Mouse (Mus musculus) heart, embryonic 14.5 days (tissue): ENCODE measurements around the gene Acsf3. TPM values are rescaled to one million over a fixed set of nuclear protein-coding genes. Genes with fewer than 3 reads are reported as not detected.
A peak's percentile ranks its signal among the peaks of the same experiment; 100 is the strongest.

Source experiments
- ATAC-seq: fragments of 200-750 bp; cut with Nextera tagmentation; 2 replicates; pipeline ENCODE4 v1.8.0; 2017; ENCODE audit warnings: low read depth, moderate TSS enrichment; ENCODE audit not compliant: insufficient number of reproducible peaks, insufficient read depth, low FRiP score
- H3K27ac ChIP-seq, 2 experiments: fragments of 200-500 bp in 1 of 2; fragments of 300-500 bp in 1 of 2; sonication (generic) in 1 of 2; replicated peaks in 1 of 2; 2 replicates each; pipeline ENCODE4 v1.5.1; 2012 to 2014; ENCODE audit warnings: low read depth in 2 of 2, low read length in 2 of 2, control low read depth in 1 of 2, mild to moderate bottlenecking in 1 of 2, mixed read lengths in 1 of 2; ENCODE audit not compliant: control insufficient read depth in 1 of 2, insufficient read depth in 1 of 2
- H3K27me3 ChIP-seq: fragments of 300-500 bp; sonication (generic); 2 replicates; pipeline ENCODE4 v1.6.1; 2014; ENCODE audit warnings: mild to moderate bottlenecking, low read length, control low read depth; ENCODE audit not compliant: control insufficient read depth, insufficient read depth
- H3K36me3 ChIP-seq: fragments of 300-500 bp; sonication (generic); 2 replicates; pipeline ENCODE4 v1.6.1; 2014; ENCODE audit warnings: mild to moderate bottlenecking, control low read depth, low read length, mixed read lengths; ENCODE audit not compliant: control insufficient read depth, insufficient read depth
- H3K4me1 ChIP-seq, 2 experiments: fragments of 200-500 bp in 1 of 2; fragments of 300-500 bp in 1 of 2; sonication (generic) in 1 of 2; 2 replicates each; pipeline ENCODE4 v1.6.1; 2012 to 2014; ENCODE audit warnings: low read length in 2 of 2, control low read depth in 1 of 2, mixed read lengths in 1 of 2; ENCODE audit not compliant: control insufficient read depth in 2 of 2, insufficient read depth in 2 of 2
- H3K4me2 ChIP-seq: fragments of 300-500 bp; sonication (generic); 2 replicates; pipeline ENCODE4 v1.6.1; 2014; ENCODE audit warnings: mild to moderate bottlenecking, low read length
- H3K4me3 ChIP-seq, 2 experiments: fragments of 200-500 bp in 1 of 2; fragments of 300-500 bp in 1 of 2; sonication (generic) in 1 of 2; 2 replicates each; pipeline ENCODE4 v1.5.1; 2012 to 2014; ENCODE audit warnings: low read length in 2 of 2, mild to moderate bottlenecking in 2 of 2, control low read depth in 1 of 2, low read depth in 1 of 2, moderate library complexity in 1 of 2; ENCODE audit not compliant: control insufficient read depth in 1 of 2, insufficient read depth in 1 of 2
- H3K9ac ChIP-seq: fragments of 300-500 bp; sonication (generic); 2 replicates; pipeline ENCODE4 v1.6.1; 2014; ENCODE audit warnings: mild to moderate bottlenecking, low read length
- H3K9me3 ChIP-seq: fragments of 300-500 bp; sonication (generic); 2 replicates; pipeline ENCODE4 v1.6.1; 2016; ENCODE audit warnings: low read length, control low read depth; ENCODE audit not compliant: control insufficient read depth
- WGBS: fragments of 180-500 bp; shearing (Covaris S2); extraction: QIAGEN DNeasy Blood & Tissue Kit; methylation state at CpG from one replicate; pipeline ENCODE4 v1.1.7; 2014; 5-methylcytosine and 5-hydroxymethylcytosine counted together
- polyA plus RNA-seq: library from polyadenylated mRNA; unstranded; fragments of >200 nt; fragmentation: Nextera tagmentation; extraction: Ambion mirVana; gene quantifications from 2 replicates; pipeline ENCODE4 v1.2.1, GENCODE M21; 2014

Acsf3 gene
- polyA plus RNA-seq, 1 experiment from 2014 or later: 15.4 TPM

DNA sequence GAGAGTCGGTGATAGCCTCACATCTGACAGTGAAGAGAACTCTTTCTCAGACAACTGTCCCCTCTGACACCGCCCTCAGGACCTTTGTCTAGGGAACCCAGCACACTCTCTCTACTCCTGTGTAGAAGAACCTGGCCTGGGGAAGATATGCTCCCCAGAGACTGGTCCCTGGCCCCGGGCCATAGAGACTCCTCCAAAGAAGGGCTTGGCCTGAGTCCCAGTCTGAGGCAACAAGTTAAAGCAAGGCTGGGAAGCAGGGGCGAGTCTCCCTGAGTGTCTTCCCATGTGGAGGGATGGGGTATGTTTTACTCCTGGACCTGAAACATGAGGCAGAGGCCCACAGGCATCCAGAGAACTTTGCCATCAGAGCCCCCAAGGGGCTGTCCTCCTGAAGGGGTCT is 70.4 kb downstream of the Acsf3 start:
- no peak overlapping the region for H3K4me2 ChIP-seq
- no peak for ATAC-seq
- no peak overlapping the region for H3K4me3 ChIP-seq
- H3K9ac ChIP-seq: no peak overlapping the region
- H3K9me3 ChIP-seq: no peaks in the 10 kb centered on the region
- no peak overlapping the region for H3K27ac ChIP-seq
- H3K27me3 ChIP-seq: peaks cover 15% of the 10 kb centered on the region
- H3K36me3 ChIP-seq: no peaks in the 10 kb centered on the region
- peaks cover 13 to 15% of the 10 kb centered on the region in 2 experiments; a peak in 3 of 4 replicates for H3K4me1 ChIP-seq
- WGBS: 61% methylated on average over 4 of the region's 4 CpGs

DNA sequence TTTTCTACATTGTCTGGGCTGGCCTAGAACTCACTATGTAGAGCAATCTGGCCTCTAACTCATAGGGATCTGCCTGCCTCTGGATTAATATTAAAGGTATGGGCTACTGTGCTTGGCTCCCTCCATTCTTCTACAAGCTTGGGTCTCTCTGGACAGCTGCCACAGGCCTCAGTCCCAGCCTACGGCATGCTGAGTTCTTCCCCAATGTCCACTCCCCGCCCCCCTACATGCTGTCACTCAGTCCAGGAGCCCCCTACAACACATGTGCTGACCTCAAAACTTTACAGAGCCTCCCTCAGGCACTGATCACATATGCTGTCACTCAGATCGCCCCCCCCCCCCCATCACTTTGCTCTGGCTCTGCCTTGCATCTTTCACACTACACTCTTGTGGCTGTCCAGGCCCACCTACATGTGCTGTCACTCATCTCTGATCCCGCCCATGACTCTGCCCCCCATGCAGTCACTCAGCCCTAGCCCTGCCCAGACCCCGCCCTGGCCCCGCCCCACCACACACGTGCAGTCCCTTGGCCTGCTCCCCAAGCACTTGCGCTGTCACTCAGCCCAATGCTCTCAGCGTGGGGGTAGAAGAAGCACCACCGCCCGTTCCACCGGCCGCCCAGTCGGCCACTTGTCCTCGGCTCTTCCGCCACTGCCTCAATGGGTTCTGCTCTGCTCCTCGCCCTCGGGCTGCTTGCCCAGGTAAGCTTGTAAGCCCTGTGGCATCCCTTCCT is 72.7 kb downstream of the Acsf3 start, which contains the start of gene Cdh15:
Cdh15 (plus strand) TSS at position 138 of the 733 bp plus-strand sequence.
- H3K36me3 ChIP-seq: no peaks in the 10 kb centered on the region
- peaks cover 18% of the 10 kb centered on the region for H3K27me3 ChIP-seq
- peaks cover 10 to 15% of the 10 kb centered on the region in 2 experiments; a peak in 3 of 4 replicates for H3K4me1 ChIP-seq
- H3K27ac ChIP-seq: no peak within 1 kb of the TSS
- 11% methylated on average over 17 of the region's 18 CpGs for WGBS
- peak within 1 kb of the TSS in 1 of 2 experiments; percentile 17; a peak in 1 of 4 replicates for H3K4me3 ChIP-seq
- peak within 1 kb of the TSS; percentile 53 for H3K4me2 ChIP-seq
- H3K9ac ChIP-seq: peak within 1 kb of the TSS; percentile 16; the same call in 1 of the 2 replicates
- peak; percentile 74 for ATAC-seq
- H3K9me3 ChIP-seq: no peaks in the 10 kb centered on the region

DNA sequence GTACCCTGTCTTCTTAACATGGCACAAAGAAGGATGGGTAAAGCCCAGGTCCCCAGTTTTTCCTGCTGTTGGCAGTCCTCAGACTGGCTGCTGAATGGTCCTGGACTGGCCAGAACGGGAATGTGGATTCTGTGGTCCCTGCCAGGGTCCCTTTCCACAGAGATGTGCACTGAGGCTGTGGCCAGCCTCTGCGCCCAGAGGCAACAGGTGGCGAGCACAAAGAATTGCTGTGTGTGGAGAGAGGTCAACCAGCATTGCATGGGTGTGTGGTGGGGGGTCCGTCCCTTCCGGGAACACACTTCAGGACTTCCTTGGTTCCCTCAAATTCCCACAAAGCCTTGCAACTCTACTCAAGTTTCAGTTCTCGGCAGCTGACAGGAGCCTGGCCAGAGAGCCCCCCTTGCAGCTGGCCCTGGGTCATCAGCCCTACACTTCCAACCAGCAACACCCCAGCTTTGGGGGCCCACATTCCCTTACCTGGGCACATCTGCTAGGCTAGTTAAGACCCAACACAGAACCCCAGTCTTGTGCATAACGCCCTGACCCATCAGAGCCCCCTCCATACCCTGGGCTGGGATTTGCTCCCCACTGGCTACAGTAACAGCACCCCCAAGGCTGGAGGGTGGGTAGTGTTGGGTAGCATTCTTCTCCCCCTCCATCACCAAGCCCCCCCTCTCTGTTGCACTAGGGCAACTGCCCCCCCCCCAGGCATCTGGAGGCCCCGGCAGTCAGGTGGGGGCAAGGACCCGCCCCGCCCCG is 74.0 kb downstream of the Acsf3 start:
- Histone ChIP-seq H3K9me3 (no peaks in the 10 kb centered on the region), H3K4me2 (no peak overlapping the region), H3K4me3 (no peak overlapping the region), H3K9ac (no peak overlapping the region), H3K4me1 (peaks cover 13 to 19% of the 10 kb centered on the region in 2 experiments; a peak in 3 of 4 replicates), H3K27me3 (peaks cover 18% of the 10 kb centered on the region), H3K36me3 (no peaks in the 10 kb centered on the region), H3K27ac (no peak overlapping the region)
- no peak for ATAC-seq
- WGBS: 65% methylated on average over 7 of the region's 11 CpGs

GRCm38 (mm10) chr8:122850641-122851240 is 75.5 kb downstream of the Acsf3 start:
- no peak overlapping the region for H3K9ac ChIP-seq
- H3K27me3 ChIP-seq: peaks cover 18% of the 10 kb centered on the region
- no peak overlapping the region for H3K4me2 ChIP-seq
- ATAC-seq: no peak
- no peak overlapping the region for H3K27ac ChIP-seq
- H3K36me3 ChIP-seq: no peaks in the 10 kb centered on the region
- H3K4me3 ChIP-seq: no peak overlapping the region
- 66% methylated on average over 3 of the region's 3 CpGs for WGBS
- H3K9me3 ChIP-seq: no peaks in the 10 kb centered on the region
- peaks cover 9 to 15% of the 10 kb centered on the region in 2 experiments; a peak in 3 of 4 replicates for H3K4me1 ChIP-seq

DNA sequence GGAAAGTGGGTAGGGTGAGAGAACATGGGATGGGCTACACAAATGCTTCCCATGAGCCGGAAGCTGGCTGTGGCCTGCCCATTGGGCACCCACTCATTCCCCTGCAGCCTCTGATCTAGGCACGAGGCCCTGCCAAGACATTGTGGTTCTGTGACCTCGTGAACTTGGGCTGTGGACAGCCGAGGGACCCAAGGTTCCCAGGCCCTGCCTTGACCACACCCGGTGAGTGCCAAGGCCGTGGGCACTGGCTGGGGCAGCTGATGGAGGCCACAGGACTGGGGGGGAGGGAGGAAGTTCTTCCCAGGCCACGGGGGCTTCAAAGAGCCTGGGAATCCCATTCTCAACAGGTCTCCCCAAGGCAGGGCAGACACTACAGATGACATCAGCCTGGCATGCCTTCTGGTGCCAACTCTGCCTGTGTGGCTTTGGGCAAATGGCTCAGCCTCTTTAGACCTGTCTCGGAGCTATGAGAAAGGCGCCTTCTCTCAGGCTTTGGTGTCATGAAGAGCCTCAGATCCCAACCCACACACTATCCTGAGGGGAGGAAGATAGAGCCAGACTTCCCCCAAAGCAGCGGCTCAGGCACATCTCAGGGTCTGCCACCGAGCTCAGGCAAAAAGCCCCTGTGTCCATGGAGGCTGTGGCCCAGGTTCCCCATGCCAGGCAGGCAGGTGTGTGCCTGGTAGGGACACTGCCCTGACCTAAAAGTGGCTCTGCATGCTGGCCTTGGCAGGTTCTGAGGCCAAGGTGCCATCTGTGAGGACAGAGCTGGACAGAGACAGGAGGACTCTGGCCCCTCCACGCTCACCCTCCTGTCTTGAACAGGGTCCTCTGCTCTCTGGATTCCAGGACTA is 76.6 kb downstream of the Acsf3 start:
- Histone ChIP-seq H3K27me3 (peaks cover 15% of the 10 kb centered on the region), H3K4me2 (no peak overlapping the region), H3K36me3 (no peaks in the 10 kb centered on the region), H3K4me3 (no peak overlapping the region), H3K9ac (no peak overlapping the region), H3K9me3 (no peaks in the 10 kb centered on the region), H3K4me1 (peaks cover 7 to 10% of the 10 kb centered on the region in 2 experiments; a peak in 2 of 4 replicates), H3K27ac (no peak overlapping the region)
- ATAC-seq: no peak
- 84% methylated on average over 12 of the region's 12 CpGs for WGBS

DNA sequence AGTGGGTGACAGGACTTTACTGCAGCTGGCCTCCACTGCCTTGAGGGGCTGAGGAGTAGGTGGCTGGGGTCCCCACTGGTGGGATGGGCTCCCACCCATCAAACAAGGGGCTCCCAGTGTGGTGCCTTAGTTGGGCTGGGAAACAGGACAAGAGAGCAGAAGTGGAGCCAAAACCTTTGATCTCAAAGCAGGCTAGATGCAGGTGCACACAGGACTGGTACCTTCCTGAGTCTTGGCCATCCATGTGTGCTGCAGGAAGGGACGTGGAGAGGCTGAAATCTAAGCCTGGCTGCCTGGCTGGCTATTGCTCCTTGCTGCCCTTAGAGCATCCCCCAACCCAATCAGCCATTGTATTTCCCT is 77.2 kb downstream of the Acsf3 start:
- ATAC-seq: no peak
- H3K36me3 ChIP-seq: no peaks in the 10 kb centered on the region
- H3K9me3 ChIP-seq: no peaks in the 10 kb centered on the region
- no peak overlapping the region for H3K4me2 ChIP-seq
- H3K4me3 ChIP-seq: no peak overlapping the region
- H3K27ac ChIP-seq: no peak overlapping the region
- WGBS: 42% methylated on average over 1 of the region's 1 CpGs
- no peak overlapping the region for H3K9ac ChIP-seq
- peaks cover 15% of the 10 kb centered on the region for H3K27me3 ChIP-seq
- H3K4me1 ChIP-seq: peaks cover 7 to 10% of the 10 kb centered on the region in 2 experiments; a peak in 2 of 4 replicates

- Histone ChIP-seq H3K4me1 (peaks cover 4 to 6% of the 10 kb centered on the region in 2 experiments; a peak in 2 of 4 replicates), H3K27me3 (peaks cover 14% of the 10 kb centered on the region), H3K4me3 (no peak overlapping the region), H3K27ac (no peak overlapping the region), H3K9me3 (no peaks in the 10 kb centered on the region), H3K36me3 (no peaks in the 10 kb centered on the region), H3K9ac (no peak overlapping the region), H3K4me2 (no peak overlapping the region)
- 26% methylated on average over 11 of the region's 11 CpGs for WGBS
- ATAC-seq: no peak
These were observed 78.1 kb downstream of the Acsf3 start for GRCm38 (mm10) chr8:122853340-122853771.
